Mouse (Mus musculus) heart, adult 11 months (tissue): ENCODE measurements around the gene Tmem38b.

Experiments used
- DNase-seq: peaks from one replicate; pipeline ENCODE4 v3.0.0; 2022

The Tmem38b gene

DNA sequence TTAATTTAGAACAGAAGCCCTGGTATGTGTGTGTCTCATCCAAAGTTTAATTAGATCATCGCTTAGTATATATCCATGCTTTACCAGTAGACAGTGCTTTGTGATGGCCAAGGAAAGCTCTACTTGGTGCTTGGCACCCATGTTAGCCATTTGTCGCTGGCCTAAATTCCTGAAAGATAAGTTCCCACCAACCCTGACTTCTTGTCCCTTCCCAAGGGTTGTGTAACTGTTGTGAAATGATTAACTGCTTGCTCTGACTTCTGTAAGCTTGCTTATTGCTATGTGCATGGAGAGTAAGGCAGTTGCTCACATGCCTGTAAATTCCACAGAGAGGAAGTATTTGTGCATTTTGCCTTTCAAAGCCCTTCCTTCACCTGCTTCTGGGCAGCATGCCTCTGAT, 4.7 kb downstream of the Tmem38b start:
- DNase-seq: no peak

- peak; percentile 93 for DNase-seq
Observed at GRCm38 (mm10) chr4:53832321-53832720, 6.5 kb downstream of the Tmem38b start.

DNA sequence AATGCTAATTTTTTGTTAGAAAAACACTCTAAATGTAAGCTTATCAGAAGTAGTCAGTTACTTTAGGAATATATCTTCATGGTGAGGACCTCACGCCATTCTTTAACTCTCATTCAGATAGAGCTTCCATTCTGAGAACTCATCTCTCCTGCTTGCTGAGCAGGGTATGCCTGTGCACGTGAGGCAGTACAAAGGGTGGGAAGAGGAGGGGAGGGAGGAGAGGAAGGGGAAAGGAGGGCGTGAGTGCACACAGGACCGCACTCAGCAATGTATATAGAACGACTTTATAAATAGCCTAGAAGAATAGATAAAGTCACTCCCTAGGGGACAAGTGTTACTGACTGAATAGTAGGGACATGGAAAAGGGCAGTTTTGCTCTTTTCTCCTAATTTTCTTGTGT, 11.1 kb downstream of the Tmem38b start:
- no peak for DNase-seq

- DNase-seq: no peak
Observed at GRCm38 (mm10) chr4:53840158-53840870, 14.5 kb downstream of the Tmem38b start.

- peak; percentile 91 for DNase-seq
Observed at GRCm38 (mm10) chr4:53843553-53843952, 17.7 kb downstream of the Tmem38b start.

- DNase-seq: peak; percentile 41
Observed at GRCm38 (mm10) chr4:53844835-53845619, 19.2 kb downstream of the Tmem38b start.

GRCm38 (mm10) chr4:53845656-53846055, 19.8 kb downstream of the Tmem38b start:
- peak; percentile 55 for DNase-seq

DNA sequence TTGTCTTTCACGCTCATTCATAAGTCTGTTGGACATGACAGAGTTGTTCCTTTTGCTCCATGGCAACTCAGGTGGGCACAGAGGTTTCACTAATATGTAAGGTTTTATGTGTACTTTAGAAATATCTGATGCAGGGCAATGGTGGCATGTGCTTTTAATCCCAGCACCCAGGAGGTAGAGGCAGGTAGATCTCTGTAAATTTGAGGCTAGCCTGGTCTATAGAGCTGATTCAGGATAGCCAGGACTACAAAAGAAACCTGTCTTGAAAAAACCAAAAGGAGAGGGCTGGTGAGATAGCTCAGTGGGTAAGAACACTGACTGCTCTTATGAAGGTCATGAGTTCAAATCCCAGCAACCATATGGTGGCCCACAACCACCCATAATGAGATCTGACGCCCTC, 20.5 kb downstream of the Tmem38b start:
- peak; percentile 52 for DNase-seq

DNA sequence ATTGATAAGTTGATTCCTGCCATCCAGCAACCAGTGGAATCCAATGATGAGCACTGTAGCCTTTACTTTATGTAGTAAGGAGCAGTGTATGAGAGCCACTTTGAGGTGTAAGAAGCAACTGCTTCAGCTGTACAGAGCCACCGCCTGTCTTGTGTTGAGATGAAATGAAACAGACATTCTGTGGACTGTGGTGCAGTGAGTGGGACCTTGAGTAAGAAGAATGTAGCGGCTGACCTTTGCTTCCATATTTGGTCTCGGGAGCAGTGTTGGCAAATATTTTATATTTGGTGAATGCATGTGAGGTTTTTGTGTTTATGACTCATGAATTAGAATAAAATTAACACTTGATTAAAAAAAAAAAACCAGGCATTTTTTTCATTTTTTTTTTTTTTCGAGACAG, 21.7 kb downstream of the Tmem38b start:
- peak; percentile 40 for DNase-seq

- no peak for DNase-seq
Observed at GRCm38 (mm10) chr4:53848308-53848707, 22.5 kb downstream of the Tmem38b start.

DNA sequence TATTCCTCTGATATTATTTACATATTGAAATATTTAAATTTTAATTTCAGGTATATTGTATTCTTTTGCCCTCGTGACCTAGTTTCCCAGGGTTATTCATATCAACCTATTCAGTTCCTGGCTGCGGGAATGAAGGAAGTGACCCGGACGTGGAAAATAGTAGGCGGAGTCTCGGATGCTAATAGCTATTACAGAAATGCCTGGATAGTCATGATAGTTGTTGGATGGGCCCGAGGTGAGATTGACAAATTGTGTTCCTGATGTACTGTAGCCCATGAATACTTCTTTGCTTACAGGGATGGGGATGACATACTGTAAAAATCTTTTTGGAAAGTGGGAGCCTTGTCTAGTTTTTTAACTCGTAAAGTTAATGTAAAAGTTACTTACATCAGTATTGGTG, 23.0 kb downstream of the Tmem38b start:
- DNase-seq: peak; percentile 64

DNA sequence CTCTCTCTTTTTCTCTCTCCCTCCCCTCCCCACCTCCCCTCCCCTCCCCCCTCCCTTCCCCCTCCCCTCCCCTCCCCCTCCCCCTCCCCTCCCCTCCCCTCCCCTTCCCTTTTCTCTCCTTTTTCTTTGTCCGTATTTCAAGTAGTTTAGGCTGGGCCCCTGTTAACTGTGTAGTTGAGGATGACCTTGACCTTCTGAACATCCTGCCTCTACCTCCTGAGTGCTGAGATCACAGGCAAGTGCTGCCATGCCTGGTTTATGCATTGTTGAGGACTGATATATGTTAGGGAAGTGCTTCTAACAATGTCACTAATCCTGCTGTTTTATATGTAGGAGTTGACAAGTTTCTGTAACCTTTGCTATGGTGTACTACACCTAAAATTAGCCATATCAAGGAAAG, 24.0 kb downstream of the Tmem38b start:
- no peak for DNase-seq

- DNase-seq: no peak
Observed at GRCm38 (mm10) chr4:53853333-53853732, 27.5 kb downstream of the Tmem38b start.

GRCm38 (mm10) chr4:53859944-53860343, 34.1 kb downstream of the Tmem38b start:
- peak; percentile 64 for DNase-seq

GRCm38 (mm10) chr4:53862101-53862500, 36.3 kb downstream of the Tmem38b start:
- peak; percentile 71 for DNase-seq

DNA sequence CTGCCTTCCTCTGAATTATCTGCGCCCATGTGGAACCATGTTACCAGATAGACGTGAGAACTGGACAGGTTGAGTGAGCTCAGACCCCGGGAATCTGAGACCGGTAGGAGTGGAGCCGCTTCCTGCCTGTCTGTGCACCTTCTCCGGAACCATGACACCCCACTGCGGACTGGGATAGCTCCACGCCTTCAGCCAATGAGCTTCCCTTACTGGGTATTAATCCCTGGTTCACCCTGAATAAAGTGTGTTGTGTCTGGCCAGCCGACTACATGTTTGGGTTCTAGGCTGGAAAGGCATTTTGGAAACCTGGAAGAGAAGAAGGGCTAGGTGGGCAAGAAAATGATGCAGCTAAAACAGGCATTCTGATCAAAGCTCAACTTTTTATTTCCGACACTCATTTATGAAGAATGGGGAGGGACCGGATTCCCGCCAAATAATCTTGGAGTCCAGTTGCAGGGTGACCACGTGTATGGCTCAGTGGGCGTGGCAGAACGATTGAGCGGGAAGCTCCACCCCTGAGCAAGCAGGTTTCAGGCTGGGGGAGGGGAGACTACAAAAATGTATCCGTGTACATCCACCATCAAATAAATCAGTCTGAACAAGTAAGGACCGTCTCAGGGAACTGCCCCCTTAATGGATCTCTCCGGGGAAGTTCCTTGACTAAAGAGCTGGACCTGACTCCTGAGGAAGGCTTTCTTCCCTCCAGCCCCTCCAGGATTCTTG, 38.4 kb downstream of the Tmem38b start:
- DNase-seq: peak; percentile 61

- DNase-seq: peak; percentile 57
Observed at GRCm38 (mm10) chr4:53866459-53866858, 40.6 kb downstream of the Tmem38b start.

- DNase-seq: peak; percentile 86
Observed at GRCm38 (mm10) chr4:53878542-53879417, 52.9 kb downstream of the Tmem38b start.

DNA sequence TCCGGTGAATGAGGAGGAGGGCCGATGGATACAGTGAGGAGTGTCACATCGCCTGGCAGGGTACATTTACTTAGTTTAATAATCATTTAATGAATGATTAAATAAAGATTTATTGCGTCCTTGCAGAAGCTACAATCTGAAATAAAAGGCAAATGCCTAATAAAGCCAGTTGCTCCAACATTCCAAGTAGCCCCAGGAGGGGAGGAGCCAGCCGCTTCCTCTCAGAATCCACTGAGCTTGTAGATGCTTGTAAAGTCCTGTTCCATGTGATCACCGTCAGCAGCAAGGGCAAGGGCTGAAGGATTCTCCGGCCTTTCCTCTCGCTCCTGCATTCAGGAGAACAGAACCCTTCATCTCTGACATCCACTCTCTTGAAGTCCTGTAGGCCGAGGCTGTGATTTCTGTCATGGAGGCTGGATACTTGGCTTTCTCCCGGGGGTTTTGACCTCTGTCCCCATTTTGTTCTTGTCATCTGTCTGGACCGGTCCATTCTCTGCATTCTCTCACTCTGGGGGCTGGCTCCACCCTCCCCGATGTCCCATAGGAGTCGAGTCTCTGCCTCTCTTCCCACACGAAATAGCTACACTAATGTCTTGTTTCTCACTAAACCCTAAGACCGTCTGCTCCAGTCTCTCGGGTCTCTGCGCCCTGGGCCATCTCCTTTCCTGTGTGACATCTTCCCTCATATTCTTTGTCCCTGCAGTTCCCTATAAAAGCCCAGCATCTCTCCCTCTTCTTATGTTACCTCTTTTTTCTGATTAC, 57.3 kb downstream of the Tmem38b start:
- DNase-seq: peak; percentile 87

GRCm38 (mm10) chr4:53884351-53885245, 58.8 kb downstream of the Tmem38b start:
- DNase-seq: peak; percentile 87
